Mouse (Mus musculus): Measurements from ENCODE around the gene Tgm4.

DNA sequence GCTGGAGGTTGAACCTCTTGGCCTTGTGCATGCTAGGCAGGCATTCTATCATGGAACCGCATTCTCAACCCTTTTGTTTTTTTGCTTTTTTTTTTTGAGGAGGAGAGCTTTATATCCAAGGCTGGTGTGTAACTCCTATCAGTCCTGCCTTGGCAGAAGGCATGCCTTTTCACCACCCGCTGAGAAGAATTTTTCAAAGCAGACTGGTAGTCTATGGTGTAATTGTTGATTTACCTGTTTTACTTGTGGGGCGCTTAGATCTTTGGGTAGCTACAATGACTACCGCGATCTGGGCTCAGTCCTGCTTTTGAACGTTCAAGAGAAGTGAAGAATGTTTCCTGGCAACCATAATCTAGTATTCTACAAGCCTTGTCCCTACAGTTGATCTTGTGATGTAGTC is 79.4 kb downstream of the Tgm4 start:
- TF ChIP-seq CTCF (IDR thresholded peaks at IDR 0.05), result no peak
- no peak for TF ChIP-seq EP300 (IDR thresholded peaks at IDR 0.05; ENCODE audit: insufficient read depth, low read depth, low read length)

All from heart, adult 2 months (tissue).